Mouse (Mus musculus) bone marrow macrophage, adult 2 months (primary cell): ENCODE data around the gene Gdf3.

ENCODE experiments used
- CTCF ChIP-seq: IDR thresholded peaks from 2 replicates; pipeline ENCODE4 v1.5.1; 2012; ENCODE audit warnings: low read depth, mild to moderate bottlenecking, low read length, moderate library complexity
- POLR2A ChIP-seq: IDR thresholded peaks from 2 replicates; pipeline ENCODE4 v1.6.1; 2012; ENCODE audit warnings: mild to moderate bottlenecking, low read depth, low read length, borderline replicate concordance

GRCm38 (mm10) chr6:122659567-122659966 is 49.7 kb upstream of the Gdf3 start:
- TF ChIP-seq POLR2A (no peak), CTCF (no peak)
